Mouse (Mus musculus) midbrain, postnatal 0 days (tissue): ENCODE results near the gene Tcf7l2. TPM values are rescaled to one million over a fixed set of nuclear protein-coding genes. Genes with fewer than 3 reads are reported as not detected.

Experiments used
- ATAC-seq: fragments of 200-750 bp; cut with Nextera tagmentation; 2 replicates; pipeline ENCODE4 v1.8.0; 2017; ENCODE audit warnings: moderate number of reproducible peaks, mild to moderate bottlenecking, moderate TSS enrichment, moderate library complexity; ENCODE audit not compliant: low FRiP score
- DNase-seq: peaks from one replicate; pipeline ENCODE4 v3.0.0-alpha.2; 2015; ENCODE audit warnings: low spot score
- H3K27ac ChIP-seq: fragments of 300-500 bp; sonication (generic); 2 replicates; pipeline ENCODE4 v1.5.1; 2014; ENCODE audit warnings: low read depth, mild to moderate bottlenecking, low read length, mixed read lengths
- H3K27me3 ChIP-seq: fragments of 300-500 bp; sonication (generic); 2 replicates; pipeline ENCODE4 v1.6.1; 2014; ENCODE audit warnings: low read length, control low read depth, mixed read lengths; ENCODE audit not compliant: insufficient read depth
- H3K36me3 ChIP-seq: fragments of 300-500 bp; sonication (generic); 2 replicates; pipeline ENCODE4 v1.6.1; 2014; ENCODE audit warnings: low read length, control low read depth, mixed read lengths; ENCODE audit not compliant: insufficient read depth
- H3K4me1 ChIP-seq: fragments of 300-500 bp; sonication (generic); 2 replicates; pipeline ENCODE4 v1.6.1; 2014; ENCODE audit warnings: mild to moderate bottlenecking, control low read depth, antibody characterized with exemption, low read length, mixed read lengths; ENCODE audit not compliant: insufficient read depth
- H3K4me2 ChIP-seq: fragments of 300-500 bp; sonication (generic); 2 replicates; pipeline ENCODE4 v1.6.1; 2014; ENCODE audit warnings: low read depth, mild to moderate bottlenecking, low read length, mixed read lengths; ENCODE audit not compliant: poor library complexity, severe bottlenecking
- H3K4me3 ChIP-seq: fragments of 300-500 bp; sonication (generic); 2 replicates; pipeline ENCODE4 v1.5.1; 2014; ENCODE audit warnings: low read depth, mild to moderate bottlenecking, low read length, moderate library complexity
- H3K9ac ChIP-seq: fragments of 300-500 bp; sonication (generic); replicated peaks from 2 replicates; pipeline ENCODE4 v1.6.1; 2014; ENCODE audit warnings: mild to moderate bottlenecking, low read length, moderate library complexity, mixed read lengths; ENCODE audit not compliant: poor library complexity, severe bottlenecking
- H3K9me3 ChIP-seq: fragments of 300-500 bp; sonication (generic); 2 replicates; pipeline ENCODE4 v1.6.1; 2016; ENCODE audit warnings: low read length, control low read depth
- CTCF ChIP-seq: IDR thresholded peaks from 2 replicates; pipeline ENCODE4 v1.5.1; 2016; ENCODE audit warnings: antibody characterized with exemption, mild to moderate bottlenecking
- WGBS: fragments of 180-500 bp; shearing (Covaris S2); extraction: QIAGEN DNeasy Blood & Tissue Kit; methylation state at CpG from one replicate; pipeline ENCODE4 v1.1.7; 2014; 5-methylcytosine and 5-hydroxymethylcytosine counted together
- polyA plus RNA-seq: library from polyadenylated mRNA; unstranded; fragments of >200 nt; fragmentation: Nextera tagmentation; extraction: Ambion mirVana; gene quantifications from 2 replicates; pipeline ENCODE4 v1.2.1, GENCODE M21; 2015
- total RNA-seq: library from RNA; depleted of rRNA; stranded (reverse); fragments of >200 nt; gene quantifications from 2 replicates; pipeline ENCODE4 v1.2.3, GENCODE M21; 2014

Tcf7l2 gene
- total and polyA plus RNA-seq, 2 experiments from 2014 or later: 67.2 to 861 TPM

- peaks cover 3% of the 10 kb centered on the region; the same call in 1 of the 2 replicates for H3K4me1 ChIP-seq
- H3K4me3 ChIP-seq: no peak overlapping the region
- H3K4me2 ChIP-seq: no peak overlapping the region
- H3K27me3 ChIP-seq: no peaks in the 10 kb centered on the region
- no peak overlapping the region; the same call in 1 of the 2 replicates for H3K27ac ChIP-seq
- WGBS: 58% methylated on average over 11 of the region's 11 CpGs
- DNase-seq (no peak), ATAC-seq (no peak)
- no peaks in the 10 kb centered on the region for H3K9me3 ChIP-seq
- H3K9ac ChIP-seq: peak overlapping the region; percentile 13; the same call in 1 of the 2 replicates
- TF ChIP-seq CTCF: no peak
- H3K36me3 ChIP-seq: no peaks in the 10 kb centered on the region
Observed at GRCm38 (mm10) chr19:55768889-55769288, 27.3 kb downstream of the Tcf7l2 start.

GRCm38 (mm10) chr19:55774334-55774733 lies 32.7 kb downstream of the Tcf7l2 start:
- DNase-seq (no peak), ATAC-seq (no peak)
- peak overlapping the region; percentile 57; the same call in 1 of the 2 replicates for H3K27ac ChIP-seq
- no peaks in the 10 kb centered on the region for H3K27me3 ChIP-seq
- WGBS: 40% methylated on average over 4 of the region's 4 CpGs
- H3K4me1 ChIP-seq: peaks cover 13% of the 10 kb centered on the region; the same call in 1 of the 2 replicates
- no peak overlapping the region for H3K9ac ChIP-seq
- no peaks in the 10 kb centered on the region for H3K9me3 ChIP-seq
- H3K4me2 ChIP-seq: no peak overlapping the region
- no peaks in the 10 kb centered on the region for H3K36me3 ChIP-seq
- no peak overlapping the region for H3K4me3 ChIP-seq
- no peak for TF ChIP-seq CTCF

- DNase-seq (no peak), ATAC-seq (no peak)
- Histone ChIP-seq H3K4me2 (no peak overlapping the region), H3K9ac (no peak overlapping the region), H3K4me1 (peaks cover 13% of the 10 kb centered on the region; the same call in 1 of the 2 replicates), H3K36me3 (no peaks in the 10 kb centered on the region), H3K27ac (no peak overlapping the region), H3K4me3 (no peak overlapping the region), H3K9me3 (no peaks in the 10 kb centered on the region), H3K27me3 (no peaks in the 10 kb centered on the region)
- TF ChIP-seq CTCF: no peak
- WGBS: 57% methylated on average over 7 of the region's 7 CpGs
Observed at GRCm38 (mm10) chr19:55774824-55775223, 33.2 kb downstream of the Tcf7l2 start.

- no peak overlapping the region for H3K27ac ChIP-seq
Observed at GRCm38 (mm10) chr19:55779871-55780270, 38.3 kb downstream of the Tcf7l2 start.

GRCm38 (mm10) chr19:55781087-55781486 lies 39.5 kb downstream of the Tcf7l2 start:
- H3K4me1 ChIP-seq: peaks cover 7% of the 10 kb centered on the region; the same call in 1 of the 2 replicates
- H3K9ac ChIP-seq: no peak overlapping the region
- H3K36me3 ChIP-seq: no peaks in the 10 kb centered on the region
- H3K27me3 ChIP-seq: no peaks in the 10 kb centered on the region
- H3K9me3 ChIP-seq: no peaks in the 10 kb centered on the region
- H3K27ac ChIP-seq: no peak overlapping the region
- no peak for ATAC-seq
- DNase-seq: no peak
- no peak for TF ChIP-seq CTCF
- no peak overlapping the region for H3K4me2 ChIP-seq
- H3K4me3 ChIP-seq: no peak overlapping the region
- WGBS: 67% methylated on average over 10 of the region's 10 CpGs

More at GRCm38 (mm10) chr19:55779871-55780270, 38.3 kb downstream of the Tcf7l2 start:
- Histone ChIP-seq H3K36me3 (no peaks in the 10 kb centered on the region), H3K4me3 (no peak overlapping the region), H3K9ac (no peak overlapping the region), H3K4me2 (no peak overlapping the region), H3K9me3 (no peaks in the 10 kb centered on the region), H3K27me3 (no peaks in the 10 kb centered on the region), H3K4me1 (peaks cover 8% of the 10 kb centered on the region; the same call in 1 of the 2 replicates)
- no peak for TF ChIP-seq CTCF
- no peak for DNase-seq
- WGBS: 74% methylated on average over 10 of the region's 10 CpGs
- ATAC-seq: no peak

- H3K27me3 ChIP-seq: no peaks in the 10 kb centered on the region
- H3K36me3 ChIP-seq: no peaks in the 10 kb centered on the region
- DNase-seq (no peak), ATAC-seq (no peak)
- H3K4me1 ChIP-seq: peaks cover 12% of the 10 kb centered on the region; the same call in 1 of the 2 replicates
- no peak overlapping the region for H3K27ac ChIP-seq
- no peak overlapping the region for H3K4me3 ChIP-seq
- no peak overlapping the region for H3K9ac ChIP-seq
- WGBS: 52% methylated on average over 8 of the region's 8 CpGs
- H3K4me2 ChIP-seq: no peak overlapping the region
- TF ChIP-seq CTCF: no peak
- no peaks in the 10 kb centered on the region for H3K9me3 ChIP-seq
Observed at GRCm38 (mm10) chr19:55781681-55782080, 40.1 kb downstream of the Tcf7l2 start.
